In the genomic region with DNA sequence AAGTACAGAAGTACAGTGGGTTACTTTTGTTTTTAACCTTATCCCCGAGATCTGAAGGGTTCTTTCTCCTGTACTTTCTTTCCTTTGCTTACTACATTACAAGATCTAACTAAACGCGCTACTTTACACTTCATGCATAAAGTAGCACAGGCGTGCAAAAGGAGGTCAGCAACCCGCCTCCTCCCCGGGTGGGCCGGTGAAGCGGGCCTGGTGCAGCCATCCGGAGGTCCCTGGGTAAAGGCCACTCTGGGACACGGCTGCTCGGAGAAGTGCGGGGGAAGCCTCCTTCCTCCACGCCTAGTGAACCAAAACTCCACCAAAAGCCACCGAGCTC, we compare ENCODE assay signal across 9 mouse cellular contexts. TPM values are rescaled to one million over a fixed set of nuclear protein-coding genes. Genes with fewer than 3 reads are reported as not detected.
DNase-seq lines count a peak whose midpoint lies in the region; ATAC-seq and TF ChIP-seq lines count a peak whose summit lies in the region.
"Had no signal": no experiment of that assay in that cellular context is flagged by ENCODE, and none has a peak within 500 bp of the region (broad histone marks: within the 10 kb centered on the region; RNA-seq: fewer than 3 reads in every experiment).

No protein-coding gene starts in this region.

- TF ChIP-seq CTCF in liver, embryonic 14.5 days (IDR thresholded peaks at IDR 0.05; ENCODE audit: low read depth), result no peak

- no peak for DNase-seq in heart, embryonic 10.5 days (ENCODE audit: low spot score)
- no peak for DNase-seq in heart, adult 11 months
- no peak for DNase-seq in liver, embryonic 14.5 days (ENCODE audit: low read depth in 3 of 3, low spot score in 3 of 3)
- DNase-seq in adrenal gland, adult 18-20 months (ENCODE audit: low spot score in 2 of 2), result no peak
- no peak for DNase-seq in T-cell, adult 2 months (ENCODE audit: low spot score)
- no peak for DNase-seq in cerebellum, postnatal 14 days

- peak overlapping the region; percentile 92 for H3K9ac ChIP-seq in forebrain, embryonic 13.5 days
- H3K9ac ChIP-seq in liver, embryonic 14.5 days (replicated peaks), result peak overlapping the region; percentile 86

- H3K27ac ChIP-seq in heart, embryonic 10.5 days, result peak overlapping the region; percentile 100
- H3K27ac ChIP-seq in forebrain, embryonic 13.5 days, result peak overlapping the region; percentile 88
- peak overlapping the region; percentile 65 for H3K27ac ChIP-seq in liver, embryonic 14.5 days

- peak overlapping the region; percentile 67 for H3K4me2 ChIP-seq in forebrain, embryonic 13.5 days
- peak overlapping the region; percentile 82 for H3K4me2 ChIP-seq in liver, embryonic 14.5 days (ENCODE audit: low read depth)

- TF ChIP-seq EP300 in liver, embryonic 14.5 days (IDR thresholded peaks at IDR 0.05; ENCODE audit: low read depth), result no peak

- peak overlapping the region; percentile 90 for H3K4me3 ChIP-seq in heart, embryonic 10.5 days
- H3K4me3 ChIP-seq in forebrain, embryonic 13.5 days, result peak overlapping the region; percentile 81
- peak overlapping the region; percentile 82 to 94 for H3K4me3 ChIP-seq in liver, embryonic 14.5 days (ENCODE audit: insufficient read depth in 1 of 2, low read depth in 2 of 2, low read length in 2 of 2)

- peaks cover 11% of the 10 kb centered on the region; the same call in 1 of the 2 replicates for H3K4me1 ChIP-seq in heart, embryonic 10.5 days
- peaks cover 25% of the 10 kb centered on the region for H3K4me1 ChIP-seq in forebrain, embryonic 13.5 days
- peaks cover 0 to 7% of the 10 kb centered on the region in 2 experiments; a peak in 2 of 4 replicates for H3K4me1 ChIP-seq in liver, embryonic 14.5 days (replicated peaks; ENCODE audit: control insufficient read depth in 2 of 2, insufficient read depth in 2 of 2, low read length in 1 of 2)

- H3K27me3 ChIP-seq in heart, embryonic 10.5 days (ENCODE audit: insufficient read depth, poor library complexity, severe bottlenecking), result no peaks in the 10 kb centered on the region
- H3K27me3 ChIP-seq in forebrain, embryonic 13.5 days, result no peaks in the 10 kb centered on the region
- no peaks in the 10 kb centered on the region for H3K27me3 ChIP-seq in liver, embryonic 14.5 days (ENCODE audit: control insufficient read depth, insufficient read depth, low read length)

- no peaks in the 10 kb centered on the region for H3K36me3 ChIP-seq in heart, embryonic 10.5 days
- no peaks in the 10 kb centered on the region for H3K36me3 ChIP-seq in forebrain, embryonic 13.5 days (ENCODE audit: poor library complexity, severe bottlenecking)
- no peaks in the 10 kb centered on the region for H3K36me3 ChIP-seq in liver, embryonic 14.5 days (replicated peaks; ENCODE audit: control insufficient read depth, insufficient read depth, low read depth)

- ATAC-seq in CD4-positive, CD25-positive, alpha-beta regulatory T cell, adult 4 months, result peak; percentile 59
- ATAC-seq in forebrain, embryonic 13.5 days, result no peak
- ATAC-seq in liver, embryonic 14.5 days (ENCODE audit: insufficient read depth), result peak; percentile 67; the same call in 1 of the 2 replicates

- no peaks in the 10 kb centered on the region for H3K9me3 ChIP-seq in heart, embryonic 10.5 days
- H3K9me3 ChIP-seq in forebrain, embryonic 13.5 days (replicated peaks), result no peaks in the 10 kb centered on the region
- no peaks in the 10 kb centered on the region for H3K9me3 ChIP-seq in liver, embryonic 14.5 days (ENCODE audit: control insufficient read depth, low read length)

- WGBS in heart, embryonic 10.5 days, result 3% methylated on average over 14 of the region's 14 CpGs
- WGBS in forebrain, embryonic 13.5 days, result 2% methylated on average over 14 of the region's 14 CpGs
- WGBS in liver, embryonic 14.5 days (ENCODE audit: insufficient replicate concordance), result 2% methylated on average over 14 of the region's 14 CpGs

RNA-seq across cellular contexts. Expression of a gene that starts 0.3 kb away (rescaled TPM):
- 5.8 and 6.0 TPM in 2 replicates for polyA plus RNA-seq in heart, embryonic 10.5 days (2016; fragmentation: Nextera tagmentation; extraction: Ambion mirVana)
- 10 to 100 TPM in 1 of 2 experiments, 1 to 10 TPM in 1; 9.1 to 13.3 TPM for polyA plus RNA-seq in CD4-positive, CD25-positive, alpha-beta regulatory T cell, adult 4 months (2017; shearing (Covaris generic))
- polyA plus RNA-seq in forebrain, embryonic 13.5 days (2015; fragmentation: Nextera tagmentation; extraction: Ambion mirVana), result 4.4 and 5.2 TPM in 2 replicates
- polyA plus RNA-seq in liver, embryonic 14.5 days (2012; rRNA removed), result 1.3 and 1.9 TPM in 2 replicates
- polyA plus RNA-seq in liver, embryonic 14.5 days (2014; fragmentation: Nextera tagmentation; extraction: Ambion mirVana), result 3.3 and 4.7 TPM in 2 replicates
- total RNA-seq in adrenal gland, adult 18-20 months (2021), result 10 to 100 TPM; 26.0 to 28.7 TPM

RNA-seq across cellular contexts. Expression of a gene that starts 34.3 kb away (rescaled TPM):
- polyA plus RNA-seq in heart, embryonic 10.5 days (2016; fragmentation: Nextera tagmentation; extraction: Ambion mirVana), result not detected in 2 replicates
- polyA plus RNA-seq in CD4-positive, CD25-positive, alpha-beta regulatory T cell, adult 4 months (2017; shearing (Covaris generic)), result not detected
- polyA plus RNA-seq in forebrain, embryonic 13.5 days (2015; fragmentation: Nextera tagmentation; extraction: Ambion mirVana), result 1.3 and 1.7 TPM in 2 replicates
- polyA plus RNA-seq in liver, embryonic 14.5 days (2012; rRNA removed), result not detected in 2 replicates
- not detected in 2 replicates for polyA plus RNA-seq in liver, embryonic 14.5 days (2014; fragmentation: Nextera tagmentation; extraction: Ambion mirVana)
- total RNA-seq in adrenal gland, adult 18-20 months (2021), result not detected
- total RNA-seq: common myeloid progenitor, adult 5-6 weeks had no signal
